Mouse (Mus musculus): ENCODE results near the gene Stac.

Gene Stac

GRCm38 (mm10) chr9:111606603-111607002 lies 83.5 kb downstream of the Stac start:
- DNase-seq (ENCODE audit: low read depth) = no peak

- no peak for DNase-seq (ENCODE audit: low read depth)
Observed at GRCm38 (mm10) chr9:111587527-111587926, 102.6 kb downstream of the Stac start.

GRCm38 (mm10) chr9:111578784-111579183 lies 111.4 kb downstream of the Stac start:
- no peak for DNase-seq (ENCODE audit: low read depth)

GRCm38 (mm10) chr9:111577453-111577852 lies 112.7 kb downstream of the Stac start:
- DNase-seq (ENCODE audit: low read depth) = no peak

- DNase-seq (ENCODE audit: low read depth) = no peak
Observed at GRCm38 (mm10) chr9:111575889-111576288, 114.3 kb downstream of the Stac start.

GRCm38 (mm10) chr9:111573836-111574235 lies 116.3 kb downstream of the Stac start:
- DNase-seq (ENCODE audit: low read depth) = no peak

GRCm38 (mm10) chr9:111571619-111572018 lies 118.5 kb downstream of the Stac start:
- peak; percentile 77 for DNase-seq (ENCODE audit: low read depth)

- no peak for DNase-seq (ENCODE audit: low read depth)
Observed at GRCm38 (mm10) chr9:111564176-111564575, 126.0 kb downstream of the Stac start.

GRCm38 (mm10) chr9:111563226-111563625 lies 126.9 kb downstream of the Stac start:
- DNase-seq (ENCODE audit: low read depth) = no peak

- DNase-seq (ENCODE audit: low read depth) = no peak
Observed at GRCm38 (mm10) chr9:111562217-111562988, 127.7 kb downstream of the Stac start.

- DNase-seq (ENCODE audit: low read depth) = no peak
Observed at GRCm38 (mm10) chr9:111556699-111557098, 133.4 kb downstream of the Stac start.

- no peak for DNase-seq (ENCODE audit: low read depth)
Observed at GRCm38 (mm10) chr9:111552865-111553264, 137.3 kb downstream of the Stac start.

- DNase-seq (ENCODE audit: low read depth) = peak; percentile 40
Observed at GRCm38 (mm10) chr9:111551461-111552190, 138.5 kb downstream of the Stac start.

- no peak for DNase-seq (ENCODE audit: low read depth)
Observed at GRCm38 (mm10) chr9:111550963-111551321, 139.2 kb downstream of the Stac start.

GRCm38 (mm10) chr9:111550281-111550962 lies 139.7 kb downstream of the Stac start:
- no peak for DNase-seq (ENCODE audit: low read depth)

- no peak for DNase-seq (ENCODE audit: low read depth)
Observed at GRCm38 (mm10) chr9:111542663-111543062, 147.5 kb downstream of the Stac start.

GRCm38 (mm10) chr9:111535445-111536064 lies 154.6 kb downstream of the Stac start:
- no peak for DNase-seq (ENCODE audit: low read depth)

GRCm38 (mm10) chr9:111534744-111535423 lies 155.3 kb downstream of the Stac start:
- DNase-seq (ENCODE audit: low read depth) = no peak

GRCm38 (mm10) chr9:111523871-111524270 lies 166.3 kb downstream of the Stac start:
- DNase-seq (ENCODE audit: low read depth) = no peak

GRCm38 (mm10) chr9:111523111-111523510 lies 167.0 kb downstream of the Stac start:
- no peak for DNase-seq (ENCODE audit: low read depth)

- no peak for DNase-seq (ENCODE audit: low read depth)
Observed at GRCm38 (mm10) chr9:111522226-111522625, 167.9 kb downstream of the Stac start.

GRCm38 (mm10) chr9:111515536-111515935 lies 174.6 kb downstream of the Stac start:
- no peak for DNase-seq (ENCODE audit: low read depth)
